Mouse (Mus musculus) adrenal gland, adult 2 months (tissue): ENCODE data around the gene Ube2m. TPM values are rescaled to one million over a fixed set of nuclear protein-coding genes. Genes with fewer than 3 reads are reported as not detected.
A peak's percentile ranks its signal among the peaks of the same experiment; 100 is the strongest.
"Not testable (repeated sequence)": the region's sequence is repeated elsewhere in the genome, so short reads cannot be mapped to it uniquely, and the experiment has no call there.

Experiments
- DNase-seq: peaks from one replicate; pipeline ENCODE4 v3.0.0; 2021
- long read RNA-seq: library from polyadenylated mRNA; stranded (forward); transcript quantifications from one replicate; pipeline ENCODE4 v2.0.0, GENCODE M21; 2021
- polyA plus RNA-seq: library from polyadenylated mRNA; depleted of rRNA; stranded (reverse); fragments of >200 nt; gene quantifications from 2 replicates; pipeline ENCODE4 v1.2.3, GENCODE M21; 2012; rRNA removed
- total RNA-seq, 2 experiments: library from RNA; stranded (reverse); gene quantifications; 2 replicates each; pipeline ENCODE4 v1.2.3; 2021

Ube2m gene
- total RNA-seq, result 100 to 1,000 TPM; 196 to 219 TPM
- polyA plus RNA-seq, result 98.5 and 122 TPM in 2 replicates
- long read RNA-seq, transcript Ube2m-201 (6 exons, 1,472 nt), result major isoform, 214 of 234 reads
- long read RNA-seq, partial matches to known transcripts, result 1 of 234 reads
- long read RNA-seq, other reads (novel, unspliced or antisense), result 16 of 234 reads

GRCm38 (mm10) chr7:13037901-13038555 lies at the start of gene Ube2m:
Gene Ube2m (minus strand): TSS chr7:13038275.
- peak; percentile 99 for DNase-seq

DNA sequence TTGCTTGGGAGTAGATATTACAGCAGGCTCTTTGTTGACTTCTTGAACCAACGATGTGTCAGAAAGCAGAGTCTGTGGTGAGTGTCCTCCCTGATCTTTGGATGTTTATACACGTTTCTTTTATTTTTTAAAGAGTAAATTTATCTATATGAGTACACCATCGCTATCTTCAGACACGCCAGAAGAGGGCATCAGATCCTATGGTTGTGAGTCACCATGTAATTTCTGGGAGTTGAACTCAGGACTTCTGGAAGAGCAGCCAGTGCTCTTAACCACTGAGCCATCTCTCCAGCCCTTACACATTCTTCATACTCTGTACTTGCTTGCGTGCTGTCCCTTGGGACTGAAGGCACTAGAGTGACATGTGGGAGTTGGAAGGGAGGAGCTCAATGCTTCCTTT lies 34.2 kb upstream of the Ube2m start:
- no peak for DNase-seq

- not testable (repeated sequence) for DNase-seq
Measured at GRCm38 (mm10) chr7:13063399-13063798, 25.3 kb upstream of the Ube2m start.

- DNase-seq, result no peak
Measured at GRCm38 (mm10) chr7:13059536-13059935, 21.5 kb upstream of the Ube2m start.

GRCm38 (mm10) chr7:13056913-13057700 lies 19.0 kb upstream of the Ube2m start:
- no peak for DNase-seq

DNA sequence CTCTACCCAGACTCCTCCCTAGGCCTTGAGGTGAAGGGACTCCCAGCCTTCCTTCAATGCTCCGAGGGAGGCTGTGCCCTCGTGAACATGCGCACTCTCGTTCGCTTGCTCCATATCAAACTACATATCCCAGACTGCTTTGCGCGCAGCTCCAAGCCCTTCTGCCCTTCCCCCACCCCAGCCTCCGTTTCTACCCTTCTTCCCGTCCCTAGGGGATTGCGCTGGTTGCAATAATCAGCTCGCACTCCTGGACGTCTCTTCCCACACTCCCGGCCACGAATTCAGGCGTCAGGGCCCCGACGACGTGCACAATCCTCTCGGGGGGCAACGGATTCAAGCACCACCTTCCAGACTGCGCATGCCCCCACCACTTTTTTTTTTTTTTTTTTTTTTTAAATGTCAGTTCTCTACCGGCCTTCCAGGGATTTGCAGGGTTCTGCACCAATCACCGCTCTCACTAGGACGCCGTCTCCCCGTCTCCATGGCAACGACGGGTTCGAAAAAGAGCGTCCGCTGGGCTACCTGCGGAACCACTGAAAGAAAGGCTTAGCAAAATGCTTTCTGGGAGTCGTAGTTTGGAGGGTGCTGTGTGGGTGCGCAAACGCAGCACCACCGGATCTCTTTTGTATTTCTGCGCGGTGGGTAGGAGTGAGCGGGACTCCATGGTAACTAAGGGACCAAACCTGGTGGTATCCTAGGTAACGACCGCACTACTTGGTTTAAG lies 16.4 kb upstream of the Ube2m start, which contains the start of gene Mzf1:
Gene Mzf1, minus strand, starts transcription at position 478 of the 724 bp plus-strand sequence.
- DNase-seq, result peak; percentile 94

- DNase-seq, result no peak
Measured at GRCm38 (mm10) chr7:13053961-13054286, 15.8 kb upstream of the Ube2m start.

DNA sequence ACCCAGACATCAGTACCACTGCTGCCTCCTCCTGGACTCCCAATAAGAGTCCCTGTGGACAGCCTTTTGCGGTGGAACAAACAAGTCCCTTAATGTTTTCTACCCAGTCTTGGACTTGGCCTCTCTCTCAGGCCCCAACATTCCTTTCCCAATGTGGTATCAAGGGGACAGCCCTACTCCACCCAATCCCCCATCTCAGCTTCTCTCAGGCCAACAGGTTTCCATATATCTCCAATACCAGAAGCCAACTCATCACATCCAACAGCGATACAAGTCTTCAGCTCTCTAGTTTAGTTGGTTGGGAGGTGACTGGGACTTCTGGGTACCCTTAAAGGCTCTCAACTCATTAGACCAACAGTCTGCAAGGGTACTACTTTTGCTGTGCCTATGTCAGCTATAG lies 15.4 kb upstream of the Ube2m start:
- DNase-seq, result no peak

- DNase-seq, result no peak
Measured at GRCm38 (mm10) chr7:13053001-13053400, 14.9 kb upstream of the Ube2m start.

- DNase-seq, result peak; percentile 75
Measured at GRCm38 (mm10) chr7:13046084-13046483, 8.0 kb upstream of the Ube2m start.

DNA sequence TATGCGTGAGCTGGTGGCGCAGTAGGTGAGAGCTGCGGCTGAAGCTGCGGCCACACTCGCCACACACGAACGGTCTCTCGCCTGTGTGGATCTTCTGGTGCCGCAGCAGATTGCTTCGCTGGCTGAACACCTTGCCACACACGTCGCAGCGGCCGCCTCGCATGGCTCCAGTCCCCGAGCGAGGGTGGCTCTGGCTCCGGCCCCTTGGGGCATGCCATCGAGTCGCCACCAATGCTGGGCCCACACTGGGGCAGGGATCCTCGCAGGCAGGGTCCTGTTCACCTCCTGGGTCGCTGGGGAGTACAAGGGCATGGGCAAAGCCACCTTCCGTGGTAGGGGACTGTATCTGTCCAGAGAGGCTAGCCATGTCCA lies 6.2 kb upstream of the Ube2m start:
- DNase-seq, result no peak

DNA sequence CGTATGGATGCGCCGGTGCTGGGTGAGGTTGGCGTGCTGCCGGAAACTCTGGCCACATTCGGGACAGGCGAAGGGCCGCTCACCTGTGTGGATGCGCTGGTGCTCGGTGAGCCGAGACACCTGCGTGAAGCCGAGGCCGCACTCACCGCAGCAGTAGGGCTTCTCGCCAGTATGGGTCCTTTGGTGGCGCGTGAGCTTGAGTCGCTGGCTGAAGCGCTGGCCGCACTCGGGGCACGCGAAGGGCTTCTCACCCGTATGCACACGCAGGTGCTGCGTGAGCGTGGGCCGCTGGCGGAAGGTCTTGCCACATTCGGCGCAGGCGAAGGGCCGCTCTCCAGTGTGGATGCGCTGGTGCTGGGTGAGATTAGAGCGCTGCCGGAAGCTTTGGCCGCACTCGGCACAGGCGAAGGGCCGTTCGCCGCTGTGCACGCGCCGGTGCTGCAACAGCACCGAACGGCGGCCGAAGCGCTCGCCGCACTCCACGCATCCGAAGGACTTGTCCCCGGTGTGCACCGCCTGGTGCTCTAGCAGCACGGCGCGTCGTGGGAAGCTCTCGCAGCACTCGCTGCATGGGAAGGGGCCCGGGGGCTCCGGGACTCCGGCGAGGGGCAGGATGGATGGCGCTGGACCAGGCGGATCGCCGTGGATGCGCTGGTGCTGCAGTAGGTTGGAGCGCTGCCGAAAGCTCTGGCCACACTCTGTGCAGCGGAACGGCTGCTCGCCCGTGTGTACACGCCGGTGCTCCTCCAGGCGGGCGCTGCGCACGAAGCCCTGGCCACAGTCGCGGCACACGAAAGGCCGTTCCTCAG lies 5.6 kb upstream of the Ube2m start:
- peak; percentile 62 for DNase-seq

GRCm38 (mm10) chr7:13043120-13043444 lies 5.0 kb upstream of the Ube2m start:
- no peak for DNase-seq

- DNase-seq, result no peak
Measured at GRCm38 (mm10) chr7:13042511-13042910, 4.4 kb upstream of the Ube2m start.

DNA sequence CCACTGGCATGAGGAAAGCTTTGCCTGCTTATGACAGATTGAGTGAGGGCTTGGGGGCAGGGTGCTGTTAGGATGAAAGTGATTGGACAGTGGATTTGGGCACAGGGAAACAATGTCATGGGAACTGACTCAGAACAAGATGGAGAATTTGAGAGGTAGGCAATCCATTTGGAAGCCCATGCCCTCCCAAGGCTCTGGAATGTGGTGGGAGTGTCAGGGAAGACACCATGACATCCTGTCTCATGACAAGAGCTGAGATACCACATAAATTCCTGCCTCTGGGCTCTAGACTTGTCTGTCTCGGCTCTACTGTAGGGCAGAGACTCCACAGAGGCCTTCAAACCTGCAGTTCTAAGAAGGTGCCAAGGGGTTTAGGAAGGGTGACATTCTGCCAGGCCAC lies 3.2 kb upstream of the Ube2m start:
- DNase-seq, result no peak

GRCm38 (mm10) chr7:13039181-13039580 lies 1.1 kb upstream of the Ube2m start:
- no peak for DNase-seq

- DNase-seq, result no peak
Measured at GRCm38 (mm10) chr7:13038621-13039169, 620 bp upstream of the Ube2m start.

- no peak for DNase-seq
Measured at GRCm38 (mm10) chr7:13037366-13037765, 709 bp downstream of the Ube2m start.

- no peak for DNase-seq
Measured at GRCm38 (mm10) chr7:13036806-13037205, 1.3 kb downstream of the Ube2m start.

DNA sequence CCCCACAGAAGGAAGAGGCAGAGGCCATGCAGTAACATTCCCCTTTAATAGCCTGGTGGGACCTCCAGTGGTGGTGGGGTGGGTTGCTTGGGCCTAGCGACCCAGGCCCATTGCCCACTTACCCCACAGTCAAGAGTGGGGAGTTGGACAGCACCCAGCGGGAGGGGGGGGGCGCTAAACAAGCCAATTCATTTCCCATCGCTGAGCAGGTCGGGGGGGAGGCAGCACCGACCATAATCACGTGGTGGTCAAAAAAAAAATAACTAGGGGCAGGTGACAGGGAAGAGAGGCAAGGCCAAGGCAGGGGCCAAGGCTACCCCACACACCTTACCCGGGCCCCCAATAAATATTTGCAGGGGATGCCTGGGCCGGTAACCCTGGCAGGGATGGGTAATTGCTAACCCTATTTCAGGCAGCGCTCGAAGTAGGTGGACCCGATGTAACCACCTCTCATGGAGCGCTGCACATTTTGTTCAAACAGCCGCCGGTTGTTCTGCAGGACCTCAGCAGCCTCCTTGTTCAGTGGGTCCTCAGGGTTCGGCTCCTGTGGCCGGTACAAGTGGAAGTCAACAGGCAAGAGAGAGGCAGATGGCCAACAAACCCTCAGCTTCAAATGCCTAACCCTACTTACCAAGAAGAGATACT lies 2.7 kb downstream of the Ube2m start:
- no peak for DNase-seq
